Mouse (Mus musculus) E14TG2a.4 (cell line): Measurements from ENCODE around the gene Fip1l1.

Source experiments
- H3K27me3 ChIP-seq: 2 replicates; pipeline ENCODE4 v1.6.1; 2014; ENCODE audit warnings: low read length, control low read depth; ENCODE audit not compliant: insufficient read depth
- H3K36me3 ChIP-seq: 2 replicates; pipeline ENCODE4 v1.6.1; 2014; ENCODE audit warnings: low read length, control low read depth; ENCODE audit not compliant: insufficient read depth
- H3K4me1 ChIP-seq: replicated peaks from 2 replicates; pipeline ENCODE4 v1.6.1; 2014; ENCODE audit warnings: low read depth, low read length, control low read depth
- H3K4me3 ChIP-seq: replicated peaks from 2 replicates; pipeline ENCODE4 v1.5.1; 2014; ENCODE audit warnings: mild to moderate bottlenecking, low read length
- H3K9me3 ChIP-seq: 2 replicates; pipeline ENCODE4 v1.6.1; 2014; ENCODE audit warnings: low read length, control low read depth
- CTCF ChIP-seq: conservative IDR thresholded peaks from 2 replicates; pipeline ENCODE4 v1.5.1; 2014; ENCODE audit warnings: low read length
- NANOG ChIP-seq: IDR thresholded peaks from 2 replicates; pipeline ENCODE4 v1.6.1; 2014; ENCODE audit warnings: borderline replicate concordance, low read length, mixed read lengths
- POU5F1 ChIP-seq: IDR thresholded peaks from 2 replicates; pipeline ENCODE4 v1.6.1; 2014; ENCODE audit warnings: low read length, borderline replicate concordance

Fip1l1 gene

GRCm38 (mm10) chr5:74641000-74641399 lies 105.8 kb downstream of the Fip1l1 start:
- Histone ChIP-seq H3K9me3 (no peaks in the 10 kb centered on the region), H3K27me3 (0 out of 2 replicates have a peak, but pooled peaks cover 6% of the 10 kb centered on the region), H3K36me3 (no peaks in the 10 kb centered on the region), H3K4me3 (no peak overlapping the region), H3K4me1 (no peaks in the 10 kb centered on the region)
- TF ChIP-seq POU5F1 (no peak), CTCF (peak; percentile 76)

- Histone ChIP-seq H3K9me3 (no peaks in the 10 kb centered on the region), H3K4me3 (no peak overlapping the region), H3K36me3 (no peaks in the 10 kb centered on the region), H3K27me3 (peaks cover 6% of the 10 kb centered on the region; the same call in 1 of the 2 replicates), H3K4me1 (no peaks in the 10 kb centered on the region)
- TF ChIP-seq CTCF (no peak), POU5F1 (no peak), NANOG (no peak)
Observed at GRCm38 (mm10) chr5:74642291-74642690, 107.0 kb downstream of the Fip1l1 start.

- no peak for TF ChIP-seq POU5F1
- no peak for TF ChIP-seq NANOG
- no peak for TF ChIP-seq CTCF
- Histone ChIP-seq H3K4me1 (no peaks in the 10 kb centered on the region), H3K9me3 (no peaks in the 10 kb centered on the region), H3K36me3 (no peaks in the 10 kb centered on the region), H3K4me3 (no peak overlapping the region), H3K27me3 (peaks cover 12% of the 10 kb centered on the region)
Observed at GRCm38 (mm10) chr5:74647584-74647984, 112.3 kb downstream of the Fip1l1 start.

GRCm38 (mm10) chr5:74648216-74648615 lies 113.0 kb downstream of the Fip1l1 start:
- Histone ChIP-seq H3K27me3 (peaks cover 15% of the 10 kb centered on the region), H3K4me1 (no peaks in the 10 kb centered on the region), H3K9me3 (no peaks in the 10 kb centered on the region), H3K4me3 (no peak overlapping the region), H3K36me3 (no peaks in the 10 kb centered on the region)
- no peak for TF ChIP-seq NANOG
- TF ChIP-seq CTCF: no peak
- TF ChIP-seq POU5F1: no peak
